ENCODE assay signal across 9 mouse cellular contexts in the genomic region with DNA sequence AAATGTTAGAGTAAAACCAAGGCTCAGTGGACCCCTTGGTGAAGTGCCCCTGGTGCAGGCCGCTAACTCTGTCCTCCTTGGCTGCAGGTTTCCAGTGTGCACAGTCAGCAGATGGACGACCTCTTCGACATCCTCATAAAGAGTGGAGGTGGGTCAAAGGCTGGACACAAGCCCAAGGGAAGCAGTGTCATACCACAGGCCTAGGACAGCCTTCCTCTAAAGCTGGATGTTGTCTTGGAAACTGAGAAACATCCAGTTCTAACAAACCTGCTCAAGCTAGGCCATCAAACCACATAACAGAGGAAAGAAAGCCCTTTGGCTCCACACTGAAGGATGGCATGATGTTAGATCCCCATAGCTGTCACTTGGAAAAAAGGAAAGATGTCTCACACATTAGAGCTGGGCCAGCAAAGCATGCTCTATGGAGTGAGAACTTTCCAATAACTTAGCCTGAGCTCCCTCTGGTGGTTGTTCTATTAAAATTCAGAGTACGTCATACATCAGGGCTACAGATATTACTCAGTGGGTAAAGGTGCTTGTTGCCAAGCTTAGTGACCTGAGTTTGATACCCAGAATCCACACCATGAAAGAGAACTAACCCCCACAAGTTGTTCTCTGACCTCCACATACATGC.
DNase-seq lines count a peak whose midpoint lies in the region; ATAC-seq and TF ChIP-seq lines count a peak whose summit lies in the region.
"Had no signal": no experiment of that assay in that cellular context is flagged by ENCODE, and none has a peak within 500 bp of the region (broad histone marks: within the 10 kb centered on the region; RNA-seq: fewer than 3 reads in every experiment).

No protein-coding gene starts in this region.

- H3K27me3 ChIP-seq in heart, adult 2 months (ENCODE audit: control insufficient read depth, insufficient read depth, low read length): no peaks in the 10 kb centered on the region
- H3K27me3 ChIP-seq in heart, embryonic 11.5 days (ENCODE audit: control insufficient read depth, insufficient read depth, low read length): no peaks in the 10 kb centered on the region
- no peaks in the 10 kb centered on the region for H3K27me3 ChIP-seq in forebrain, embryonic 15.5 days
- no peaks in the 10 kb centered on the region for H3K27me3 ChIP-seq in kidney, embryonic 14.5 days (ENCODE audit: control insufficient read depth, insufficient read depth, low read length)
- H3K27me3 ChIP-seq: lung, embryonic 15.5 days had no signal

- TF ChIP-seq EP300 in heart, adult 2 months (IDR thresholded peaks at IDR 0.05; ENCODE audit: insufficient read depth, low read depth, low read length): no peak

- H3K79me2 ChIP-seq in heart, adult 2 months (replicated peaks; ENCODE audit: control insufficient read depth, insufficient read depth, low read length): no peaks in the 10 kb centered on the region

- H3K4me2 ChIP-seq in heart, embryonic 11.5 days: no peak overlapping the region
- no peak overlapping the region for H3K4me2 ChIP-seq in forebrain, embryonic 15.5 days (replicated peaks)
- no peak overlapping the region for H3K4me2 ChIP-seq in kidney, embryonic 14.5 days (replicated peaks; ENCODE audit: low read depth, low read length)
- H3K4me2 ChIP-seq: lung, embryonic 15.5 days had no signal

- peak; percentile 82 for TF ChIP-seq CTCF in heart, adult 2 months (IDR thresholded peaks at IDR 0.05)

- 52% methylated on average over 4 of the region's 4 CpGs for WGBS in heart, adult 2 months
- WGBS in heart, embryonic 11.5 days (ENCODE audit: insufficient replicate concordance): 76% methylated on average over 4 of the region's 4 CpGs
- WGBS in forebrain, embryonic 15.5 days: 77% methylated on average over 4 of the region's 4 CpGs
- 75% methylated on average over 4 of the region's 4 CpGs for WGBS in kidney, embryonic 14.5 days

- H3K4me3 ChIP-seq in heart, adult 2 months: no peak overlapping the region
- H3K4me3 ChIP-seq in heart, embryonic 11.5 days (ENCODE audit: low read depth, low read length): no peak overlapping the region
- H3K4me3 ChIP-seq in forebrain, embryonic 15.5 days: no peak overlapping the region
- H3K4me3 ChIP-seq in kidney, embryonic 14.5 days (ENCODE audit: low read length): no peak overlapping the region
- H3K4me3 ChIP-seq: lung, embryonic 15.5 days had no signal

- intact Hi-C loops in heart, adult 2 months (cut with DNase I): loop anchor here (1.0 to 5.0 kb wide), 3 partner anchors 52 to 292 kb away; no protein-coding TSS in a partner anchor
- intact Hi-C loops in gastrocnemius, postnatal 36 days (cut with DNase I): loop anchor here (10.0 kb wide), 1 partner anchor 265 kb away; no protein-coding TSS in a partner anchor

- ATAC-seq in heart, embryonic 11.5 days (replicated peaks; ENCODE audit: insufficient number of reproducible peaks, low FRiP score, low TSS enrichment): no peak
- peak; percentile 93 for ATAC-seq in forebrain, embryonic 15.5 days (replicated peaks)
- ATAC-seq in kidney, embryonic 14.5 days (ENCODE audit: low FRiP score, low TSS enrichment): peak; percentile 58; the same call in 1 of the 2 replicates
- peak; percentile 76 for ATAC-seq in megakaryocyte-erythroid progenitor cell, adult 5-6 weeks (replicated peaks; ENCODE audit: low FRiP score, low TSS enrichment, poor library complexity, severe bottlenecking)

- TF ChIP-seq POLR2A in heart, adult 2 months (IDR thresholded peaks at IDR 0.05; ENCODE audit: insufficient read depth, low read depth, low read length): no peak

- H3K9me3 ChIP-seq in heart, embryonic 11.5 days (replicated peaks; ENCODE audit: control insufficient read depth, low read length): 0 out of 2 replicates have a peak, but pooled peaks cover 4% of the 10 kb centered on the region
- H3K9me3 ChIP-seq in forebrain, embryonic 15.5 days: no peaks in the 10 kb centered on the region
- H3K9me3 ChIP-seq in kidney, embryonic 14.5 days (ENCODE audit: control insufficient read depth, low read length): no peaks in the 10 kb centered on the region
- H3K9me3 ChIP-seq: lung, embryonic 15.5 days had no signal

- peak in 1 of 2 experiments; percentile 20 for DNase-seq in heart, adult 2 months
- peak; percentile 52 for DNase-seq in CD4-positive helper T cell, adult 2 months (ENCODE audit: low read depth, low spot score)
- DNase-seq in adrenal gland, postnatal 14 days: peak; percentile 48
- DNase-seq in gastrocnemius, postnatal 36 days: no peak

- H3K36me3 ChIP-seq in heart, adult 2 months (ENCODE audit: control insufficient read depth, insufficient read depth, low read length): no peaks in the 10 kb centered on the region
- peaks cover 32% of the 10 kb centered on the region for H3K36me3 ChIP-seq in heart, embryonic 11.5 days (ENCODE audit: control insufficient read depth, insufficient read depth, low read length)
- H3K36me3 ChIP-seq in forebrain, embryonic 15.5 days: peaks cover 32% of the 10 kb centered on the region
- peaks cover 71% of the 10 kb centered on the region for H3K36me3 ChIP-seq in kidney, embryonic 14.5 days (ENCODE audit: control insufficient read depth, insufficient read depth, low read length)

- H3K27ac ChIP-seq in heart, adult 2 months: no peak overlapping the region
- no peak overlapping the region for H3K27ac ChIP-seq in heart, embryonic 11.5 days (ENCODE audit: low read depth, low read length)
- H3K27ac ChIP-seq in forebrain, embryonic 15.5 days (replicated peaks): no peak overlapping the region
- H3K27ac ChIP-seq in kidney, embryonic 14.5 days (ENCODE audit: low read depth, low read length): no peak overlapping the region
- H3K27ac ChIP-seq: lung, embryonic 15.5 days had no signal

- H3K9ac ChIP-seq in heart, adult 2 months (ENCODE audit: low read depth, low read length): no peak overlapping the region
- H3K9ac ChIP-seq in heart, embryonic 11.5 days (ENCODE audit: low read depth, low read length): no peak overlapping the region
- H3K9ac ChIP-seq in forebrain, embryonic 15.5 days (replicated peaks): no peak overlapping the region
- H3K9ac ChIP-seq in kidney, embryonic 14.5 days (ENCODE audit: low read depth, low read length): no peak overlapping the region
- H3K9ac ChIP-seq: lung, embryonic 15.5 days had no signal

- H3K4me1 ChIP-seq in heart, adult 2 months (ENCODE audit: control insufficient read depth, insufficient read depth, low read length): peaks cover 2% of the 10 kb centered on the region; the same call in 1 of the 2 replicates
- H3K4me1 ChIP-seq in heart, embryonic 11.5 days (ENCODE audit: control insufficient read depth, insufficient read depth, low read length): no peaks in the 10 kb centered on the region
- H3K4me1 ChIP-seq in forebrain, embryonic 15.5 days: no peaks in the 10 kb centered on the region
- no peaks in the 10 kb centered on the region for H3K4me1 ChIP-seq in kidney, embryonic 14.5 days (ENCODE audit: control insufficient read depth, insufficient read depth, low read length)
- H3K4me1 ChIP-seq: lung, embryonic 15.5 days had no signal

Comparison
In these comparisons a context has a peak if more than half of its experiments do, and no peak if none do; other contexts are left out.
1. DNase-seq: peak in CD4-positive helper T cell, adult 2 months (single experiment) and adrenal gland, postnatal 14 days (single experiment); none in gastrocnemius, postnatal 36 days (0 of 2).